Mouse (Mus musculus) kidney, embryonic 16.5 days (tissue): Measurements from ENCODE around the gene Thrb. TPM values are rescaled to one million over a fixed set of nuclear protein-coding genes. Genes with fewer than 3 reads are reported as not detected.

Experiments
- ATAC-seq: fragments of 200-750 bp; cut with Nextera tagmentation; 2 replicates; pipeline ENCODE4 v1.8.0; 2017; ENCODE audit warnings: moderate TSS enrichment; ENCODE audit not compliant: low FRiP score, low TSS enrichment
- H3K27ac ChIP-seq: fragments of 300-500 bp; sonication (generic); 2 replicates; pipeline ENCODE4 v1.5.1; 2014; ENCODE audit warnings: low read length
- H3K27me3 ChIP-seq: fragments of 300-500 bp; sonication (generic); 2 replicates; pipeline ENCODE4 v1.6.1; 2014; ENCODE audit warnings: low read length, control low read depth, mixed read lengths; ENCODE audit not compliant: insufficient read depth
- H3K36me3 ChIP-seq: fragments of 300-500 bp; sonication (generic); 2 replicates; pipeline ENCODE4 v1.6.1; 2014; ENCODE audit warnings: low read length, control low read depth, mixed read lengths; ENCODE audit not compliant: insufficient read depth
- H3K4me1 ChIP-seq: fragments of 300-500 bp; sonication (generic); 2 replicates; pipeline ENCODE4 v1.6.1; 2014; ENCODE audit warnings: low read length, control low read depth, mixed read lengths; ENCODE audit not compliant: insufficient read depth
- H3K4me2 ChIP-seq: fragments of 300-500 bp; sonication (generic); replicated peaks from 2 replicates; pipeline ENCODE4 v1.6.1; 2014; ENCODE audit warnings: low read depth, low read length
- H3K4me3 ChIP-seq: fragments of 300-500 bp; sonication (generic); 2 replicates; pipeline ENCODE4 v1.5.1; 2014; ENCODE audit warnings: mild to moderate bottlenecking, low read length
- H3K9ac ChIP-seq: fragments of 300-500 bp; sonication (generic); replicated peaks from 2 replicates; pipeline ENCODE4 v1.6.1; 2014; ENCODE audit warnings: low read length
- H3K9me3 ChIP-seq: fragments of 300-500 bp; sonication (generic); 2 replicates; pipeline ENCODE4 v1.6.1; 2016; ENCODE audit warnings: low read length, control low read depth
- WGBS: fragments of 180-500 bp; shearing (Covaris S2); extraction: QIAGEN DNeasy Blood & Tissue Kit; methylation state at CpG from one replicate; pipeline ENCODE4 v1.1.7; 2014; 5-methylcytosine and 5-hydroxymethylcytosine counted together
- polyA plus RNA-seq: library from polyadenylated mRNA; unstranded; fragments of >200 nt; fragmentation: Nextera tagmentation; extraction: Ambion mirVana; gene quantifications from 2 replicates; pipeline ENCODE4 v1.2.1, GENCODE M21; 2015

The Thrb gene
- 2.1 and 3.3 TPM in 2 replicates for polyA plus RNA-seq

- Histone ChIP-seq H3K4me3 (peak within 1 kb of the TSS; percentile 69), H3K4me1 (peaks cover 8% of the 10 kb centered on the region), H3K9me3 (no peaks in the 10 kb centered on the region), H3K9ac (peak within 1 kb of the TSS; percentile 59), H3K4me2 (peak within 1 kb of the TSS; percentile 85), H3K27ac (no peak within 1 kb of the TSS), H3K36me3 (no peaks in the 10 kb centered on the region), H3K27me3 (peaks cover 18% of the 10 kb centered on the region)
- 1% methylated on average over 23 of the region's 23 CpGs for WGBS
- ATAC-seq = peak; percentile 13
Observed at GRCm38 (mm10) chr14:17659686-17660328, at the start of gene Thrb. Thrb (plus strand) TSS chr14:17660261.

GRCm38 (mm10) chr14:17621671-17622070, 38.4 kb upstream of the Thrb start:
- no peak overlapping the region for H3K9ac ChIP-seq
- no peak for ATAC-seq
- H3K27ac ChIP-seq = no peak overlapping the region
- no peak overlapping the region for H3K4me3 ChIP-seq
- no peaks in the 10 kb centered on the region for H3K9me3 ChIP-seq
- H3K36me3 ChIP-seq = no peaks in the 10 kb centered on the region
- no peak overlapping the region for H3K4me2 ChIP-seq
- 56% methylated on average over 3 of the region's 3 CpGs for WGBS
- H3K4me1 ChIP-seq = no peaks in the 10 kb centered on the region
- H3K27me3 ChIP-seq = no peaks in the 10 kb centered on the region

- Histone ChIP-seq H3K27ac (no peak overlapping the region), H3K27me3 (no peaks in the 10 kb centered on the region), H3K4me1 (no peaks in the 10 kb centered on the region), H3K9me3 (no peaks in the 10 kb centered on the region), H3K36me3 (no peaks in the 10 kb centered on the region), H3K4me3 (no peak overlapping the region), H3K4me2 (no peak overlapping the region), H3K9ac (no peak overlapping the region)
- no peak for ATAC-seq
- WGBS = 70% methylated on average over 2 of the region's 2 CpGs
Observed at GRCm38 (mm10) chr14:17623936-17624335, 36.1 kb upstream of the Thrb start.

- H3K4me1 ChIP-seq = peaks cover 5% of the 10 kb centered on the region; the same call in 1 of the 2 replicates
- WGBS = 19% methylated on average over 5 of the region's 5 CpGs
- H3K4me3 ChIP-seq = no peak overlapping the region
- no peaks in the 10 kb centered on the region for H3K9me3 ChIP-seq
- H3K27me3 ChIP-seq = no peaks in the 10 kb centered on the region
- no peak overlapping the region for H3K27ac ChIP-seq
- no peak for ATAC-seq
- no peak overlapping the region for H3K4me2 ChIP-seq
- H3K36me3 ChIP-seq = no peaks in the 10 kb centered on the region
- no peak overlapping the region for H3K9ac ChIP-seq
Observed at GRCm38 (mm10) chr14:17629215-17629614, 30.8 kb upstream of the Thrb start.

- Histone ChIP-seq H3K4me3 (0 out of 2 replicates have a peak overlapping the region, but pooled peaks have one; percentile 13), H3K4me1 (peaks cover 5% of the 10 kb centered on the region; the same call in 1 of the 2 replicates), H3K36me3 (no peaks in the 10 kb centered on the region), H3K4me2 (peak overlapping the region; percentile 41), H3K9ac (no peak overlapping the region), H3K9me3 (no peaks in the 10 kb centered on the region), H3K27me3 (no peaks in the 10 kb centered on the region), H3K27ac (no peak overlapping the region)
- ATAC-seq = peak; percentile 94
- 5% methylated on average over 19 of the region's 19 CpGs for WGBS
Observed at GRCm38 (mm10) chr14:17632887-17633522, 27.1 kb upstream of the Thrb start.

GRCm38 (mm10) chr14:17636971-17637370, 23.1 kb upstream of the Thrb start:
- peak; percentile 52; the same call in 1 of the 2 replicates for ATAC-seq
- H3K4me3 ChIP-seq = no peak overlapping the region
- peaks cover 5% of the 10 kb centered on the region; the same call in 1 of the 2 replicates for H3K4me1 ChIP-seq
- no peaks in the 10 kb centered on the region for H3K36me3 ChIP-seq
- no peaks in the 10 kb centered on the region for H3K27me3 ChIP-seq
- H3K27ac ChIP-seq = no peak overlapping the region
- no peak overlapping the region for H3K9ac ChIP-seq
- H3K9me3 ChIP-seq = no peaks in the 10 kb centered on the region
- no peak overlapping the region for H3K4me2 ChIP-seq
- 59% methylated on average over 3 of the region's 3 CpGs for WGBS

- Histone ChIP-seq H3K9ac (no peak overlapping the region), H3K36me3 (no peaks in the 10 kb centered on the region), H3K4me1 (no peaks in the 10 kb centered on the region), H3K27ac (no peak overlapping the region), H3K4me2 (no peak overlapping the region), H3K27me3 (no peaks in the 10 kb centered on the region), H3K9me3 (no peaks in the 10 kb centered on the region), H3K4me3 (no peak overlapping the region)
- WGBS = 67% methylated on average over 3 of the region's 3 CpGs
- ATAC-seq = no peak
Observed at GRCm38 (mm10) chr14:17641770-17642169, 18.3 kb upstream of the Thrb start.

- Histone ChIP-seq H3K4me3 (no peak overlapping the region), H3K27ac (no peak overlapping the region), H3K4me2 (no peak overlapping the region), H3K9ac (no peak overlapping the region), H3K4me1 (peaks cover 6% of the 10 kb centered on the region), H3K27me3 (peaks cover 3% of the 10 kb centered on the region), H3K36me3 (no peaks in the 10 kb centered on the region), H3K9me3 (no peaks in the 10 kb centered on the region)
- no peak for ATAC-seq
- WGBS = 80% methylated on average over 5 of the region's 5 CpGs
Observed at GRCm38 (mm10) chr14:17655084-17655483, 5.0 kb upstream of the Thrb start.

- H3K4me1 ChIP-seq = peaks cover 8% of the 10 kb centered on the region
- ATAC-seq = peak; percentile 69
- peaks cover 18% of the 10 kb centered on the region for H3K27me3 ChIP-seq
- no peak overlapping the region for H3K27ac ChIP-seq
- WGBS = 0% methylated on average over 9 of the region's 10 CpGs
- H3K4me3 ChIP-seq = peak overlapping the region; percentile 69
- no peak overlapping the region for H3K9ac ChIP-seq
- H3K9me3 ChIP-seq = no peaks in the 10 kb centered on the region
- no peaks in the 10 kb centered on the region for H3K36me3 ChIP-seq
- peak overlapping the region; percentile 85 for H3K4me2 ChIP-seq
Observed at GRCm38 (mm10) chr14:17659031-17659430, 1.0 kb upstream of the Thrb start.
